Mouse (Mus musculus): Measurements from ENCODE around the gene Cnih1.

DNA sequence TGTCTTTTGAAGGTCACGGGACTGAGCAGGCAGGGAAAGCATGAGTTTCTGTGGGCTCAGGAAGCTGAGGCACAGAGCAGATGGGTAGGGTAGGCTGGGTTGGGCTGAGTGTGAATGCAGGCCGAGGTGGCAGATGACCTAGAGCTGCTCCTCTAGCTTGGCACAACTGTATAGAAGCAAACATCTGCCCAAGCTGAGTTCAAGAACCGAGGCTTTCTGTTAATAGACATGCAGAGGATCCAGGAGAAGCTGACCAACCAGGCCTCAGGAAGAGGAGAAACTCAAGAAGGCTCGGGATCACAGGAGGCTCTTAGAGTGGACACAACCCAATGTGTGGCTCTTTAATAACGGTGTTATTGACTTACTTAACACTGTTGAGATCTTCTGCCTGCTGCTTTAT is 18.0 kb upstream of the Cnih1 start:
- TF ChIP-seq CTCF (IDR thresholded peaks at IDR 0.05; ENCODE audit: extremely low read depth, insufficient read length, insufficient replicate concordance, low read depth, low read length) (no peak), POLR2A (IDR thresholded peaks at IDR 0.05; ENCODE audit: low read depth, low read length) (no peak)

Data from small intestine, adult 2 months (tissue).